Mouse (Mus musculus): Measurements from ENCODE around the gene Vmn1r59.

DNA sequence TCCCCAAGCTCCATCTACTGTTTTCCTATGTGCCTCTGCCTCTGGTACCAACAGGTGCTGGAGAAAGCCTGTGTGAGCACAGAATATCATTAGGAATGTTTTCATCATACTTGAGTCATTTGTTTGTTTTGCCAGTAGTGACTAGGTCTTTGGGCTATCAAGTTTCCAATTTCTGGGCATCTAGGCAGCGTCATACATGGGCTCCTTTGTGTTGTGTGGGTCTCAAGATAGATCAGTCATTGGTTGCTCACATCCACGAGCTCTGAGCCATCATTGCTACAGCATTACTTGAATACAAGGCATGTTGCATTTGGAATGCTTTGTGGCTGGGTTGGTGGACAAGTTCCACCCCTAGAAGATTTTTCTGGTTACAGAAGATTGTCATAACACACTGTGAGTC, 50.4 kb downstream of the Vmn1r59 start:
- TF ChIP-seq GATA1 (IDR thresholded peaks at IDR 0.05; ENCODE audit: low read length) (no peak), TAL1 (IDR thresholded peaks at IDR 0.05; ENCODE audit: low read length) (no peak)
